In the genomic region with DNA sequence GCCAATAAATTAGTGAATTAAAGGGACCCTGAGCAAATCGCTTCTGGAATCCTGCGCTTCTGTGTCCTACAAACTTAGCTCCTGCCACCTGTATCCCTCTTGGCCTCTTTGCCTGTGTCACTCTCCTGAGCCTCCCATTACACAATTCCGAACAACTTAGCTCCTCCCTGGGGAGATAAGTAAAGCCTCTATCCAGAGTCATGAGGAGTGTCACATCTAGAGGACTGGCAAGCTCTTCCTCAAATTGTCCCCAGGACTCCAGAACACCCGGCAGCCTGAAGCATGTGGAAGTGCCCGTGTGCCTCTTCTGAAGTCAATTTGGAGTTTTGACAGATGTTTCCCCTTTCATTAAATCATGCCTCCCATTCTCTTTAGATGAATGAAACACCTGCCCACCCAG, we compare ENCODE assay signal across 13 mouse cellular contexts. TPM values are rescaled to one million over a fixed set of nuclear protein-coding genes. Genes with fewer than 3 reads are reported as not detected.
A peak's percentile ranks its signal among the peaks of the same experiment; 100 is the strongest.
DNase-seq lines count a peak whose midpoint lies in the region; ATAC-seq and TF ChIP-seq lines count a peak whose summit lies in the region.
"Had no signal": no experiment of that assay in that cellular context is flagged by ENCODE, and none has a peak within 500 bp of the region (broad histone marks: within the 10 kb centered on the region; RNA-seq: fewer than 3 reads in every experiment).

No protein-coding gene starts in this region.

- H3K27me3 ChIP-seq in lung, embryonic 15.5 days, result no peaks in the 10 kb centered on the region
- H3K27me3 ChIP-seq in liver, embryonic 13.5 days, result no peaks in the 10 kb centered on the region
- no peaks in the 10 kb centered on the region for H3K27me3 ChIP-seq in stomach, postnatal 0 days (ENCODE audit: control insufficient read depth, insufficient read depth, low read length)
- H3K27me3 ChIP-seq: limb, embryonic 15.5 days had no signal

- peaks cover 88% of the 10 kb centered on the region for H3K4me1 ChIP-seq in lung, embryonic 15.5 days
- H3K4me1 ChIP-seq in liver, embryonic 13.5 days (replicated peaks), result peaks cover 94% of the 10 kb centered on the region
- H3K4me1 ChIP-seq in stomach, postnatal 0 days (replicated peaks; ENCODE audit: control insufficient read depth, insufficient read depth), result peaks cover 30% of the 10 kb centered on the region

- intact Hi-C loops in left cerebral cortex, postnatal 10 days (cut with DNase I), result no loop called here

- H3K9me3 ChIP-seq in lung, embryonic 15.5 days, result no peaks in the 10 kb centered on the region
- no peaks in the 10 kb centered on the region for H3K9me3 ChIP-seq in liver, embryonic 13.5 days (replicated peaks)
- H3K9me3 ChIP-seq in stomach, postnatal 0 days (ENCODE audit: control insufficient read depth, low read length), result no peaks in the 10 kb centered on the region
- H3K9me3 ChIP-seq: limb, embryonic 15.5 days had no signal

- WGBS in lung, embryonic 15.5 days, result 49% methylated on average over 5 of the region's 5 CpGs
- 40% methylated on average over 5 of the region's 5 CpGs for WGBS in liver, embryonic 13.5 days (ENCODE audit: insufficient replicate concordance)
- WGBS in stomach, postnatal 0 days, result 46% methylated on average over 5 of the region's 5 CpGs

- no peak overlapping the region for H3K4me3 ChIP-seq in lung, embryonic 15.5 days
- H3K4me3 ChIP-seq in liver, embryonic 13.5 days (replicated peaks), result 0 out of 2 replicates have a peak overlapping the region, but pooled peaks have one; percentile 1
- H3K4me3 ChIP-seq in stomach, postnatal 0 days (ENCODE audit: low read depth, low read length), result no peak overlapping the region
- H3K4me3 ChIP-seq: limb, embryonic 15.5 days had no signal

- no peak overlapping the region for H3K4me2 ChIP-seq in lung, embryonic 15.5 days
- peak overlapping the region; percentile 53 for H3K4me2 ChIP-seq in liver, embryonic 13.5 days
- peak overlapping the region; percentile 42 for H3K4me2 ChIP-seq in stomach, postnatal 0 days (replicated peaks; ENCODE audit: low read depth)
- H3K4me2 ChIP-seq: limb, embryonic 15.5 days had no signal

- ATAC-seq in lung, embryonic 15.5 days (ENCODE audit: borderline replicate concordance, extremely low read depth, low FRiP score, low TSS enrichment), result no peak
- ATAC-seq in liver, embryonic 13.5 days (ENCODE audit: low read depth), result no peak
- no peak for ATAC-seq in stomach, postnatal 0 days (ENCODE audit: low FRiP score, low TSS enrichment)

- TF ChIP-seq EP300 in stomach, postnatal 0 days (optimal IDR thresholded peaks at IDR 0.05), result no peak

- H3K9ac ChIP-seq in lung, embryonic 15.5 days, result no peak overlapping the region
- 0 out of 2 replicates have a peak overlapping the region, but pooled peaks have one; percentile 22 for H3K9ac ChIP-seq in liver, embryonic 13.5 days
- H3K9ac ChIP-seq in stomach, postnatal 0 days (ENCODE audit: low read length), result no peak overlapping the region
- H3K9ac ChIP-seq: limb, embryonic 15.5 days had no signal

- peak; percentile 31 for DNase-seq in adrenal gland, postnatal 14 days
- DNase-seq in adrenal gland, adult 8-10 months, result no peak
- DNase-seq in lung, postnatal 10 days, result no peak
- no peak for DNase-seq in liver, embryonic 13.5 days
- DNase-seq in stomach, postnatal 0 days (ENCODE audit: low spot score), result no peak
- DNase-seq in left cerebral cortex, postnatal 10 days (ENCODE audit: extremely low spot score in 1 of 2, low spot score in 2 of 2), result no peak
- no peak for DNase-seq in left cerebral cortex, adult 8-10 months (ENCODE audit: low spot score in 2 of 2)
- DNase-seq: cerebellum, adult 18-20 months; embryo, embryonic 11 days; kidney, postnatal 4 days; right cerebral cortex, postnatal 4 days had no signal

- H3K27ac ChIP-seq in lung, embryonic 15.5 days, result peak overlapping the region; percentile 63; the same call in 1 of the 2 replicates
- H3K27ac ChIP-seq in liver, embryonic 13.5 days, result peak overlapping the region; percentile 43; the same call in 1 of the 2 replicates
- H3K27ac ChIP-seq in stomach, postnatal 0 days (replicated peaks), result peak overlapping the region; percentile 45; the same call in 1 of the 2 replicates

- no peak for TF ChIP-seq CTCF in stomach, postnatal 0 days (IDR thresholded peaks at IDR 0.05; ENCODE audit: low read depth)

- peaks cover 14% of the 10 kb centered on the region; the same call in 1 of the 2 replicates for H3K36me3 ChIP-seq in lung, embryonic 15.5 days
- peaks cover 16% of the 10 kb centered on the region for H3K36me3 ChIP-seq in liver, embryonic 13.5 days
- H3K36me3 ChIP-seq in stomach, postnatal 0 days (ENCODE audit: control insufficient read depth, insufficient read depth, low read length), result peaks cover 11% of the 10 kb centered on the region; the same call in 1 of the 2 replicates

RNA-seq across cellular contexts. Expression of gene Pik3r1, which starts 6.4 kb away (rescaled TPM):
- 109 and 110 TPM in 2 replicates for total RNA-seq in adrenal gland, postnatal 14 days (2021)
- 100 to 1,000 TPM in 1 of 4 experiments, 10 to 100 TPM in 3; 52.9 to 103 (median 87.4) TPM for total RNA-seq in adrenal gland, adult 8-10 months (2022)
- 22.8 and 28.6 TPM in 2 replicates for polyA plus RNA-seq in lung, embryonic 15.5 days (2015; fragmentation: Nextera tagmentation; extraction: Ambion mirVana)
- polyA plus RNA-seq in liver, embryonic 13.5 days (2015; fragmentation: Nextera tagmentation; extraction: Ambion mirVana), result 18.0 and 20.7 TPM in 2 replicates
- 36.0 and 44.6 TPM in 2 replicates for polyA plus RNA-seq in stomach, postnatal 0 days (2015; fragmentation: Nextera tagmentation; extraction: Ambion mirVana)
- 100 to 1,000 TPM; 142 to 147 TPM for total RNA-seq in left cerebral cortex, postnatal 10 days (2021)
- total RNA-seq in left cerebral cortex, adult 8-10 months (2022), result 100 to 1,000 TPM; 124 to 134 (median 126) TPM
